ENCODE assay signal across 10 mouse cellular contexts in the genomic region with DNA sequence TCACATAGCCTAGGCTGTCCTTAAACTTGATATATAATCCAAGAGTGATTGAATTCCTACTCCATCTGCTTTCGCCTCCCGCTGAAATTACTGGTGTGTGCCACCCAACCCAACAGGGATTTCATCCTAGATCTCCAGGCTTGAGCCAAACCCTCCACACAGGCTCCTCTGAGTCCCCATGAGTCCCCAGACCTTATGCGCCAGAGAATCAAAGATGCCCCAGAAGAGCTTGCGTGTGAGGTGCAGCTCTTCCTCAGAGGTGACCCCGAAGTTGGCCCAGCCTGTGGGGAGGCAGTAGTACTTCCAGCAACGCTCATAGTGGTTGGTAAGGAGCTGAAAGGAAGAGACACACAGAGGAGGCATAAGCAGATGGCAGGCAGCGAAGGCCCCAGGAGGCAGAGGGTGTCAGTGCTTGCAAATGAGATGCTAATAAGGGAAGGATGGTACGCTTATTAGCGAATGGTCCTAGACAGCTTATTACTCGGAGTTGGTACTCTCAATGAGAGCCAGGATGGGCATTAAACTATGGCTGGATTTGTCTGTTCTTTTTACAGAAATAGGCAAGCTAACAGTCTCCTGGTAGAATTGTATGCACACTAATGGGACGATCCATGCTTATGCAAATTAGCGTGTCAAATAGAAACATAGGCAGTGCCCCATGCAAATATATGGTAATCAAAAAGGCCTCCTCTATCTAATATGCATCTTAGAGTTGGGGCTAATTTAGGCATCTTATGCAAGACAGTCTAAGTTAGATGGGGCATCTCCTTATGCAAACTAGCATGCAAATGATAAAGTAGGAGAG. TPM values are rescaled to one million over a fixed set of nuclear protein-coding genes. Genes with fewer than 3 reads are reported as not detected.
DNase-seq lines count a peak whose midpoint lies in the region; ATAC-seq lines count a peak whose summit lies in the region.
"Had no signal": no experiment of that assay in that cellular context is flagged by ENCODE, and none has a peak within 500 bp of the region (broad histone marks: within the 10 kb centered on the region; RNA-seq: fewer than 3 reads in every experiment).

No protein-coding gene starts in this region.

- peak; percentile 57 for DNase-seq in neural tube, embryonic 11.5 days (ENCODE audit: low spot score)
- DNase-seq in neural tube, embryonic 10.5 days (ENCODE audit: extremely low spot score, low spot score), result no peak
- DNase-seq in layer of hippocampus, adult 8-10 months (ENCODE audit: low spot score in 2 of 2), result peak; percentile 25 to 34
- DNase-seq in lung, postnatal 10 days, result no peak
- DNase-seq in spleen, postnatal 14 days (ENCODE audit: low spot score in 2 of 2), result no peak
- DNase-seq in heart, adult 8-10 months (ENCODE audit: low spot score), result no peak
- DNase-seq: thymus, postnatal 36 days had no signal

- no peaks in the 10 kb centered on the region for H3K9me3 ChIP-seq in neural tube, embryonic 11.5 days (ENCODE audit: control insufficient read depth, low read length)
- H3K9me3 ChIP-seq in forebrain, embryonic 13.5 days (replicated peaks), result no peaks in the 10 kb centered on the region
- H3K9me3 ChIP-seq in neural tube, embryonic 13.5 days, result no peaks in the 10 kb centered on the region

- WGBS in neural tube, embryonic 11.5 days, result 55% methylated on average over 12 of the region's 12 CpGs
- WGBS in forebrain, embryonic 13.5 days, result 24% methylated on average over 12 of the region's 12 CpGs
- WGBS in neural tube, embryonic 13.5 days, result 34% methylated on average over 12 of the region's 12 CpGs

- no peak overlapping the region; the same call in 1 of the 2 replicates for H3K4me3 ChIP-seq in neural tube, embryonic 11.5 days (ENCODE audit: low read depth, low read length)
- H3K4me3 ChIP-seq in forebrain, embryonic 13.5 days, result peak overlapping the region; percentile 49
- H3K4me3 ChIP-seq in neural tube, embryonic 13.5 days, result 0 out of 2 replicates have a peak overlapping the region, but pooled peaks have one; percentile 6

- H3K4me1 ChIP-seq in neural tube, embryonic 11.5 days (ENCODE audit: control insufficient read depth, insufficient read depth, low read length), result 0 out of 2 replicates have a peak, but pooled peaks cover 4% of the 10 kb centered on the region
- H3K4me1 ChIP-seq in forebrain, embryonic 13.5 days, result peaks cover 55% of the 10 kb centered on the region
- H3K4me1 ChIP-seq in neural tube, embryonic 13.5 days (replicated peaks), result peaks cover 38% of the 10 kb centered on the region

- H3K4me2 ChIP-seq in neural tube, embryonic 11.5 days (ENCODE audit: low read depth), result peak overlapping the region; percentile 69
- H3K4me2 ChIP-seq in forebrain, embryonic 13.5 days, result peak overlapping the region; percentile 69
- peak overlapping the region; percentile 59 for H3K4me2 ChIP-seq in neural tube, embryonic 13.5 days

- H3K36me3 ChIP-seq in neural tube, embryonic 11.5 days (ENCODE audit: control insufficient read depth, insufficient read depth, low read length), result no peaks in the 10 kb centered on the region
- H3K36me3 ChIP-seq in forebrain, embryonic 13.5 days (ENCODE audit: poor library complexity, severe bottlenecking), result no peaks in the 10 kb centered on the region
- no peaks in the 10 kb centered on the region for H3K36me3 ChIP-seq in neural tube, embryonic 13.5 days

- ATAC-seq in neural tube, embryonic 11.5 days (ENCODE audit: insufficient read depth, low FRiP score, low TSS enrichment), result peak; percentile 77
- ATAC-seq in forebrain, embryonic 13.5 days, result peak; percentile 88
- peak; percentile 73 for ATAC-seq in neural tube, embryonic 13.5 days (ENCODE audit: low read depth)

- peaks cover 4% of the 10 kb centered on the region; the same call in 1 of the 2 replicates for H3K27me3 ChIP-seq in neural tube, embryonic 11.5 days (ENCODE audit: control insufficient read depth, insufficient read depth, low read length)
- peaks cover 13% of the 10 kb centered on the region; the same call in 1 of the 2 replicates for H3K27me3 ChIP-seq in forebrain, embryonic 13.5 days
- H3K27me3 ChIP-seq in neural tube, embryonic 13.5 days, result peaks cover 65% of the 10 kb centered on the region

- no peak overlapping the region for H3K9ac ChIP-seq in neural tube, embryonic 11.5 days (ENCODE audit: low read length)
- H3K9ac ChIP-seq in forebrain, embryonic 13.5 days, result 0 out of 2 replicates have a peak overlapping the region, but pooled peaks have one; percentile 22
- H3K9ac ChIP-seq in neural tube, embryonic 13.5 days, result no peak overlapping the region

- peak overlapping the region; percentile 28; the same call in 1 of the 2 replicates for H3K27ac ChIP-seq in neural tube, embryonic 11.5 days (ENCODE audit: low read depth, low read length)
- peak overlapping the region; percentile 93 for H3K27ac ChIP-seq in forebrain, embryonic 13.5 days
- peak overlapping the region; percentile 84 for H3K27ac ChIP-seq in neural tube, embryonic 13.5 days (replicated peaks)

RNA-seq across cellular contexts. Expression of a gene that starts 54.4 kb away (rescaled TPM):
- polyA plus RNA-seq in neural tube, embryonic 11.5 days (2014; fragmentation: Nextera tagmentation; extraction: Ambion mirVana), result 2.0 and 2.2 TPM in 2 replicates
- 7.5 and 10.2 TPM in 2 replicates for polyA plus RNA-seq in forebrain, embryonic 13.5 days (2015; fragmentation: Nextera tagmentation; extraction: Ambion mirVana)
- total RNA-seq in layer of hippocampus, adult 8-10 months (2022), result 10 to 100 TPM; 12.6 to 18.1 (median 15.2) TPM
- polyA plus RNA-seq in neural tube, embryonic 13.5 days (2015; fragmentation: Nextera tagmentation; extraction: Ambion mirVana), result 5.4 and 6.3 TPM in 2 replicates
- total RNA-seq in heart, adult 8-10 months (2022), result 1 to 10 TPM in 2 of 4 experiments, under 1 TPM in 2; 0.79 to 1.5 (median 0.92) TPM
- total RNA-seq: granulocyte monocyte progenitor cell, adult 5-6 weeks had no signal

Comparison
In these comparisons a context has a peak if more than half of its experiments do, and no peak if none do; other contexts are left out.
1. DNase-seq: peak in neural tube, embryonic 11.5 days (single experiment) and layer of hippocampus, adult 8-10 months (2 of 2); none in neural tube, embryonic 10.5 days (single experiment), lung, postnatal 10 days (single experiment), spleen, postnatal 14 days (0 of 2) and heart, adult 8-10 months (single experiment).
2. H3K27ac ChIP-seq: peak in every context shown above with its lines; median percentile 93 in forebrain, embryonic 13.5 days; 84 in neural tube, embryonic 13.5 days; 28 in neural tube, embryonic 11.5 days.
3. Peak in every context shown above with its lines, with median percentiles within 50 percentile points of each other: ATAC-seq and H3K4me2 ChIP-seq.